Mouse (Mus musculus) liver, embryonic 16.5 days (tissue): ENCODE data around the gene Nkx2-5. TPM values are rescaled to one million over a fixed set of nuclear protein-coding genes. Genes with fewer than 3 reads are reported as not detected.

Experiments
- ATAC-seq: fragments of 200-750 bp; cut with Nextera tagmentation; 2 replicates; pipeline ENCODE4 v1.8.0; 2017; ENCODE audit warnings: low read depth, mild to moderate bottlenecking, moderate number of reproducible peaks, moderate library complexity
- H3K27ac ChIP-seq: fragments of 300-500 bp; sonication (generic); 2 replicates; pipeline ENCODE4 v1.5.1; 2014; ENCODE audit warnings: mild to moderate bottlenecking, low read length
- H3K27me3 ChIP-seq: fragments of 300-500 bp; sonication (generic); 2 replicates; pipeline ENCODE4 v1.6.1; 2014; ENCODE audit warnings: low read depth, low read length, mixed read lengths; ENCODE audit not compliant: control insufficient read depth, insufficient read depth
- H3K36me3 ChIP-seq: fragments of 300-500 bp; sonication (generic); 2 replicates; pipeline ENCODE4 v1.6.1; 2014; ENCODE audit warnings: mild to moderate bottlenecking; ENCODE audit not compliant: control insufficient read depth, insufficient read depth
- H3K4me1 ChIP-seq: fragments of 300-500 bp; sonication (generic); 2 replicates; pipeline ENCODE4 v1.6.1; 2014; ENCODE audit warnings: low read depth, low read length, mixed read lengths; ENCODE audit not compliant: control insufficient read depth
- H3K4me2 ChIP-seq: fragments of 300-500 bp; sonication (generic); 2 replicates; pipeline ENCODE4 v1.6.1; 2014; ENCODE audit warnings: low read depth, low read length, mixed read lengths
- H3K4me3 ChIP-seq: fragments of 300-500 bp; sonication (generic); 2 replicates; pipeline ENCODE4 v1.5.1; 2014; ENCODE audit warnings: low read depth, mild to moderate bottlenecking, low read length
- H3K9ac ChIP-seq: fragments of 300-500 bp; sonication (generic); 2 replicates; pipeline ENCODE4 v1.6.1; 2014; ENCODE audit warnings: low read depth, low read length
- H3K9me3 ChIP-seq: fragments of 300-500 bp; sonication (generic); replicated peaks from 2 replicates; pipeline ENCODE4 v1.6.1; 2016; ENCODE audit warnings: low read length; ENCODE audit not compliant: control insufficient read depth
- WGBS: fragments of 180-500 bp; shearing (Covaris S2); extraction: QIAGEN DNeasy Blood & Tissue Kit; methylation state at CpG from one replicate; pipeline ENCODE4 v1.1.7; 2014; ENCODE audit not compliant: insufficient replicate concordance; 5-methylcytosine and 5-hydroxymethylcytosine counted together
- polyA plus RNA-seq: library from polyadenylated mRNA; unstranded; fragments of >200 nt; fragmentation: Nextera tagmentation; extraction: Ambion mirVana; gene quantifications from 2 replicates; pipeline ENCODE4 v1.2.1, GENCODE M21; 2015

Nkx2-5 gene
- polyA plus RNA-seq, 1 experiment from 2014 or later = not detected

DNA sequence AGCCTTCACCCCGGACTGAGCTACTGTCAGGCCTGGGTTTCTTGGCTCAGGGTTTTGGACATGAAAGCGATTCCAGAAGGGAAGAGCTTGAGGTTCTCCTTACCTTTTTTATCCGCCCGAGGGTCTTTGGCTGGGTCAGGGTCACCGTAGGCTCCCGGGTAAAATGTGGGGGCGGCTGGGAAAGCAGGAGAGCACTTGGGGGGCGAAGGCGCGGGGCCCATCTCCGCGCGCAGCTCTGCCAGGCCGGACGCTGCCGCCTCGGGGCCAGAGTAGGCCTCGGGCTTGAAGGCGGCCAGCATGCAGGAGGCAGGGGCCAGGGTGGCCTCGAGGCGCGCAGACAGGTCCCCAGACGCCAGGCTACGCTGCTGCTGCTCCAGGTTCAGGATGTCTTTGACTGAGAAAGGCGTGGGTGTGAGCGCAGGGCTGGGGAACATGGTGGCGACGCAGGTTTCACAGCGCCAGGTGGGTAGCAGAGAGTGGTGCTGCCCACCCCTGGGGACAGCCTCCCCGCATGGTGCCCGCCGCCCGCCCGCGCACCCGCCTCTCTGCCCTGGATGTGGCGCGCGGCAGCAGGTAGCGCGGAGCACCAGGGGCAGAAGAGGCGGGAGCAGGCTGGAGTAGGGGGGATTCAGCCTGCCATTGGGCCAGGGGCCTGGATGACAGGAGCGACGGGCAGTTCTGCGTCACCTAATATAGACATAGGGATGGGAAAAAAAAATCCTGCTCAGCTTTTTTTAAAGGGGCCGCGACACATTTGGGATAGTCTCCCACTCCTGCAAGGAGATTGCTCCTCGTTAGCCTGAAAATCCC, 3.7 kb downstream of the Nkx2-5 start:
- no peak overlapping the region for H3K4me3 ChIP-seq
- H3K27me3 ChIP-seq = peaks cover 98% of the 10 kb centered on the region
- H3K9me3 ChIP-seq = no peaks in the 10 kb centered on the region
- no peaks in the 10 kb centered on the region for H3K36me3 ChIP-seq
- H3K4me2 ChIP-seq = no peak overlapping the region
- WGBS = 2% methylated on average over 48 of the region's 48 CpGs
- no peak for ATAC-seq
- H3K9ac ChIP-seq = no peak overlapping the region
- H3K4me1 ChIP-seq = peaks cover 2% of the 10 kb centered on the region; the same call in 1 of the 2 replicates
- H3K27ac ChIP-seq = no peak overlapping the region

DNA sequence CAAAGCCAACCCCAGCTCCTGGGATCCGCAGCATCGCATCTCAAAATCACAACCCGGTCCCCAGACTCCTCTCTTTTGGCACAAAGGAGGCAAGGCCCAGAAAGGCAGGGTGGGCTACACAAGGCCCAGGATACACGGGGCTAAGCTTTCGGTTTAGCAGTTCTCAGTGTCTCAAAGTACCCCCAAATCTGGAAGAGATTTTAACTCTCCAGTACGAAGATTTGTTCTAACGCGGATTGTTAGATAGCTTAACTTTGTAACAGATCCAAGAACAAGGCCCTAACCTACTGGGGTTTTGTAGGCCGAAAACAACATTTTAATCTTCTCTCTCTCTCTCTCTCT, 4.4 kb downstream of the Nkx2-5 start:
- H3K4me2 ChIP-seq = no peak overlapping the region
- H3K9me3 ChIP-seq = no peaks in the 10 kb centered on the region
- H3K36me3 ChIP-seq = no peaks in the 10 kb centered on the region
- no peak overlapping the region for H3K4me3 ChIP-seq
- WGBS = 7% methylated on average over 9 of the region's 9 CpGs
- peaks cover 100% of the 10 kb centered on the region for H3K27me3 ChIP-seq
- no peak overlapping the region for H3K27ac ChIP-seq
- no peak for ATAC-seq
- H3K4me1 ChIP-seq = peaks cover 2% of the 10 kb centered on the region; the same call in 1 of the 2 replicates
- no peak overlapping the region for H3K9ac ChIP-seq

DNA sequence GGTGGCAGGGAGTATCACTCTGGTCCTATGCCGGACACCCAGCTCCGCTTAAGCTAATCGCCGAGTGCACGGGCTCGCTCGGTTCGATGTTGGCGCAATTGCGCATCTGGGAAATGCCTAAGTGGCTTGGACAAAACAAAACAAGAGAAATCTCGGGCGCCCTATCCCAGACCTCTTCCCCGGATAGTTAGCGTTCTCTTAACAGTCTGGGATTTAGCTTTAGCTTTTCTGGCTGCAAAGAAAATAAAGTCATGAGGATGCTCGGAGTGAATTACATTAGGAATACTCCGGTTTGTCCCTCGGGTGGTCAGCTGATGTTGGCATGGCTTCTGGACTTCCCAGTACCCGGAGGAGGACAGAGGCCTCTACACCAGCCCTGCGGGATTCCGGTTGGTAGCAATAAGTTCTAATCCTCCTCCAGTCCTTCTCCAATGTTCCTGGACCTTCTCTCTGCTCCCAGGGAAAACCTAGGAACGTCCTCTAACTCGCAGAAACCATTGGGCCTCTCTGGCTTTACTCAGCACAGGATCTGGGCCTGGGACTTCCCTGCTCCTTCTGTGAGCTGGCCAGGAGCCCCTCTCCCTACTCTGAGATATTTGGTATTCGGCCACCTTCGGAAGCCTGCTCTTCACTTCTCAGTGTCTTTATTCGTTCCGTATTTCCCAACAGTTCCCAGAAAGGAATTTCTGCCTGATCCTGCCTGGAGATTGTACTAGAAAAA, 4.9 kb downstream of the Nkx2-5 start:
- WGBS = 3% methylated on average over 26 of the region's 26 CpGs
- H3K4me1 ChIP-seq = peaks cover 2% of the 10 kb centered on the region; the same call in 1 of the 2 replicates
- no peaks in the 10 kb centered on the region for H3K36me3 ChIP-seq
- no peaks in the 10 kb centered on the region for H3K9me3 ChIP-seq
- H3K9ac ChIP-seq = no peak overlapping the region
- H3K4me2 ChIP-seq = no peak overlapping the region
- ATAC-seq = no peak
- H3K4me3 ChIP-seq = no peak overlapping the region
- peaks cover 100% of the 10 kb centered on the region for H3K27me3 ChIP-seq
- H3K27ac ChIP-seq = no peak overlapping the region

DNA sequence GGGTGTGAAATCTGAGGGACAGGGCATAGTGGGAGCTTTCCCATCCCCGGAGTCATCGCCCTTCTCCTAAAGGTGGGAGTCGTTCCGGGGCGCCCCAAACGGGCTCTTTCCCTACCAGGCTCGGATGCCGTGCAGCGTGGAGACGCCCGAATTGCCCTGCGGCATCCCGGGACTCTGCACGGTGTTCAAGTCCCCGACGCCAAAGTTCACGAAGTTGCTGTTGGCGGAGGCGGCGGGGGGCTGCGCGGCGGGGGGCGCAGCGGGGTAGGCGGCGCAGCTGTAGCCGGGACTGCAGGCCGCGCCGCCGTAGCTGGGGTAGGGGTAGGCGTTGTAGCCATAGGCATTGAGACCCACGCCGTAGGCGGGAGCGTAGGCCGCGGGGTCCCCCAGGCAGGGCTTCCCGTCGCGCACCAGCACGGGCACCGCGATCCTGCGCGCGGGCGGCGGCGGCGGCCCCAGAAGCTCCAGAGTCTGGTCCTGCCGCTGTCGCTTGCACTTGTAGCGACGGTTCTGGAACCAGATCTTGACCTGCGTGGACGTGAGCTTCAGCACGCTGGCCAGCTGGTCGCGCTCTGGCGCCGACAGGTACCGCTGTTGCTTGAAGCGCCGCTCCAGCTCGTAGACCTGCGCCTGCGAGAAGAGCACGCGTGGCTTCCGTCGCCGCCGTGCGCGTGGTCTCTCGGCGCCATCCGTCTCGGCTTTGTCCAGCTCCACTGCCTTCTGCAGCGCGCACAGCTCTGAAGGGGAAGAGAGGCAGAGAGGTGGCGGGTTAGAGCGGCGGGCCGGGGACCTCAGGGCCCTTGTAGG, 5.7 kb downstream of the Nkx2-5 start:
- no peaks in the 10 kb centered on the region for H3K36me3 ChIP-seq
- under 1% methylated on average over 87 of the region's 87 CpGs for WGBS
- no peak for ATAC-seq
- no peak overlapping the region for H3K9ac ChIP-seq
- H3K4me2 ChIP-seq = no peak overlapping the region; the same call in 1 of the 2 replicates
- no peak overlapping the region for H3K4me3 ChIP-seq
- no peak overlapping the region for H3K27ac ChIP-seq
- peaks cover 100% of the 10 kb centered on the region for H3K27me3 ChIP-seq
- H3K4me1 ChIP-seq = peaks cover 2% of the 10 kb centered on the region; the same call in 1 of the 2 replicates
- H3K9me3 ChIP-seq = no peaks in the 10 kb centered on the region

DNA sequence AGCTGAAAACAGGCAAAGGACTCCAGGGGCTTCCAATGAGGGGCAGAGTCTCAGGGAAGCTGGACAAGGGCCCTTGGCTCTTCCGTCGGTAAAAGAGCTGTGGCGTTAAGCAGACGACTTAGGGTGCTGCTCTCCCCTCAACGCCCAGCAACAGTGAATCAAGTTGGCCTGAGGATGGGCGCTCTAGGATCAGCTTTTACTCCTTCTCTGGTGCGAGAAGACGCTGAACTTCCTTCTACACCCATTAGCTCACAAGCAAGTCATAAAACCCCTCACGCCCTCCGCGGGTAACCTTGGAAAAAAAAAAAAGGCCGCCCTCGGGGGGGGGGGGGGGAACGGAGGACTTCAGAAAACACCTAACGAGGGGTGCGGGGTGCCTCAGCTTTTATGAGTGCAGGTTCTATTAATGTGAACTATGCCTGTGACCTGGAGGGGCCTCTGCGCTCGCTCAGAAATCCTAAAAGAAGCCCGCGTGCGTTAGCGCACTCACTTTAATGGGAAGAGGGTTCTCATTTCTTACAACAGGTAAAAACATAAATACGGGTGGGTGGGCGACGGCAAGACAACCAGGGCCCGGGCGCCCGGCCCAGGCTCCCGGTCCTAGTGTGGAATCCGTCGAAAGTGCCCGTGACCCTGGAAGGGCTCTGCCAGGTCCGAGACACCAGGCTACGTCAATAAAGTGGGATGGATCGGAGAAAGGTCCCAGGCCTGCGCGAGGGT, 6.5 kb downstream of the Nkx2-5 start:
- Histone ChIP-seq H3K27me3 (peaks cover 93% of the 10 kb centered on the region), H3K4me2 (no peak overlapping the region)

DNA sequence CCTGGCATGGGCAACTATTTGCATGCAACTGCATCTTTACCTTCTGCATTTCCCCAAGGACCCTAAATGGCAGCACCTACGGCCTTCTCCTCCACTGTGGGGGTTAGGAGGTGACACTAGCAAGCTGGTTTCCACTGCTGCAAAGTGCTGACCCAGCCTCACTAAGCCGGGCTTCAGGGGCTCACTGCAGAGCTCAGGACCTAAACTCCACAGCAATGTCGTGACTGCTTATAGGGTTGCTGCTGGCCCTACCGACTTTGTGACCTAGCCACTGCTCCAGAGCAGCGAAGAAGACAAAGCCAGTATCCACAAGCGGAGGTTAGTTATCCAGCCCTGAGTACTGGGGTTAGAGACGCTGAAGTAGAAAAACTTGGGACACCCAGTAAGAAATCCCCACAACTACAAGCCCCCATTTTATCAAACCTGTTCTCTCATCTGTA, 7.2 kb downstream of the Nkx2-5 start:
- Histone ChIP-seq H3K27ac (no peak overlapping the region), H3K9ac (no peak overlapping the region), H3K4me2 (no peak overlapping the region), H3K36me3 (no peaks in the 10 kb centered on the region), H3K27me3 (peaks cover 85% of the 10 kb centered on the region), H3K4me3 (no peak overlapping the region), H3K4me1 (peaks cover 2% of the 10 kb centered on the region; the same call in 1 of the 2 replicates), H3K9me3 (no peaks in the 10 kb centered on the region)
- ATAC-seq = no peak
- WGBS = 3% methylated on average over 7 of the region's 7 CpGs

More for the DNA sequence above, 6.5 kb downstream of the Nkx2-5 start:
- no peaks in the 10 kb centered on the region for H3K36me3 ChIP-seq
- H3K9ac ChIP-seq = no peak overlapping the region
- H3K9me3 ChIP-seq = no peaks in the 10 kb centered on the region
- ATAC-seq = no peak
- H3K4me1 ChIP-seq = peaks cover 2% of the 10 kb centered on the region; the same call in 1 of the 2 replicates
- no peak overlapping the region for H3K27ac ChIP-seq
- H3K4me3 ChIP-seq = no peak overlapping the region
- WGBS = 3% methylated on average over 37 of the region's 37 CpGs

DNA sequence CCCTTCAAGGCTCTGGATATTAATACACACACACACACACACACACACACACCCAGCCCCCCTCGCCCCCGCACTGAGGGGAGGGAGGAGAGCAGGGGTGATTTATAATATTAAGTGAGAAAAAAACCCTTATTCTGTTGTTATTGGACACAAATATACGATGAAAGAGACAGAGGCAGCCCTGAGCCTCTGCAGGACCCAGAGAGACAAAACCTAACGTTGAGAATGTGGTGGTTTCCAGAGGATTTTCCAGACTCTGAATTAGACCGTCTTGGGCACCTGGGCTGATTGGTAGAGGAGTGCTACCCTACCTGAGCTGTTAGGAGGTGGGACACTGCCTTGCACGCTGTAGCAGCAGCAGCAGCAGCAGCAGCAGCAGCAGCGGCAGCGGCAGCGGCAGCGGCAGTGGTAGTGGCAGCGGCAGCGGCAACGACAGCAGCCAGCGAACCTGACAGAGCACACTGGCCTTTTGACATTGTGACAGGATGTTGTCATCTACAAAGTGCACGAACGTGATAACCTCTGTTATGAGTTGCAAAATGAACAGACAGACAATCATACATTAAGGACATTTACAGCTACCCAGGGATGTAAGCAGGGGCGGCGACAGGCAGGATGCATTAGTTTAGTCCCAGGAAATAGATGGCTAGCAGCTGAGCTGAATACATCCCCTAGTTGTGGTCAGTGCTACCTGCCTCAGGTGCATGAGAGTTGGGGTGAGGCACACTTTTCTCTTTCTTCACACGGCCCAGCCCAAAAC, 7.8 kb downstream of the Nkx2-5 start:
- ATAC-seq = no peak
- Histone ChIP-seq H3K4me1 (peaks cover 2% of the 10 kb centered on the region; the same call in 1 of the 2 replicates), H3K27me3 (peaks cover 79% of the 10 kb centered on the region), H3K9me3 (no peaks in the 10 kb centered on the region), H3K36me3 (no peaks in the 10 kb centered on the region), H3K4me3 (no peak overlapping the region), H3K27ac (no peak overlapping the region), H3K9ac (no peak overlapping the region), H3K4me2 (no peak overlapping the region)
- 2% methylated on average over 19 of the region's 19 CpGs for WGBS

DNA sequence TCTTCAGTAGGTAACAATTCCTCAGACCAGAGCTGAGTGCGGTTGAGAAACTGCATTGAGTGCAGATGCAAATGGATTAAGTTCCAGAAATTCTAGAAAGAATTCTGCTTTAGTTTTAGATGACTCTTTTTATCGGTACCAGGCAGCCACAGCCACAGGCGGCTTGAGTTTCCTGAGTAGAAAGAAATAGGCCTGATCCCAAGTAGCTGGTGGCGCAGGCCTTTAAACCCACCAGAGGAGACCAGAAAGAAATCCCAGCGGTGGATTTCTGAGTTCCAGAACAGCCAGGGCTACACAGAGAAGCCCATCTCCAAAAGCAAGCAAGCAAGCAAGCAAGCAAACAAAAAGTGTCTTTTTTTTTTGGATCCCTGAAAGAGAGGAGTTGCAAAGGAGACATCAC, 8.4 kb downstream of the Nkx2-5 start:
- H3K36me3 ChIP-seq = no peaks in the 10 kb centered on the region
- no peaks in the 10 kb centered on the region for H3K9me3 ChIP-seq
- no peak overlapping the region for H3K4me2 ChIP-seq
- no peak for ATAC-seq
- no peak overlapping the region for H3K27ac ChIP-seq
- H3K27me3 ChIP-seq = peaks cover 74% of the 10 kb centered on the region
- H3K4me1 ChIP-seq = peaks cover 2% of the 10 kb centered on the region; the same call in 1 of the 2 replicates
- no peak overlapping the region for H3K9ac ChIP-seq
- WGBS = 12% methylated on average over 5 of the region's 5 CpGs
- H3K4me3 ChIP-seq = no peak overlapping the region
